Mouse (Mus musculus) thymus, postnatal 36 days (tissue): Measurements from ENCODE around the gene Dpp9.

Experiments used
- DNase-seq, 2 experiments: peaks; one replicate each; pipeline ENCODE4 v3.0.0; 2022; ENCODE audit warnings: mixed read lengths in 2 of 2

The Dpp9 gene

GRCm38 (mm10) chr17:56175416-56175815 is 43.3 kb downstream of the Dpp9 start:
- no peak for DNase-seq

- DNase-seq: no peak
These were observed 45.2 kb downstream of the Dpp9 start for GRCm38 (mm10) chr17:56173401-56174046.

GRCm38 (mm10) chr17:56171881-56172280 is 46.8 kb downstream of the Dpp9 start:
- DNase-seq: no peak

DNA sequence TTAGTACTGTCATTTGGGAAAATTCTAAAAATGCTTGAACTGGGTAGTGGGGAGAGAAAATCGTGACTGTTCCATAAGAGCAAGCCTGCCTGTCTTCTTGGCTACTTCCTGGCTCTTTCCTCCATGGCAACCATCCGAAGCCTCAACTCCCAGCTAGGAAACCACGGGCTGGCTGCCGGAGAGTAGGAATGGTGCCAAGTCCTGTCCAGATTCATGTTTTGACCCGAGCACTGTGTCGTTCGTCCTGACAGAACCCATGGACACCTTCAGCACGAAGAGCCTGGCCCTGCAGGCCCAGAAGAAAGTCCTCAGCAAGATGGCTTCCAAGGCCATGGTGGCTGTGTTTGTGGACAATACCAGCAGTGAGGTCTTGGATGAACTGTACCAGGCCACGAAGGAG is 47.2 kb downstream of the Dpp9 start:
- no peak for DNase-seq

DNA sequence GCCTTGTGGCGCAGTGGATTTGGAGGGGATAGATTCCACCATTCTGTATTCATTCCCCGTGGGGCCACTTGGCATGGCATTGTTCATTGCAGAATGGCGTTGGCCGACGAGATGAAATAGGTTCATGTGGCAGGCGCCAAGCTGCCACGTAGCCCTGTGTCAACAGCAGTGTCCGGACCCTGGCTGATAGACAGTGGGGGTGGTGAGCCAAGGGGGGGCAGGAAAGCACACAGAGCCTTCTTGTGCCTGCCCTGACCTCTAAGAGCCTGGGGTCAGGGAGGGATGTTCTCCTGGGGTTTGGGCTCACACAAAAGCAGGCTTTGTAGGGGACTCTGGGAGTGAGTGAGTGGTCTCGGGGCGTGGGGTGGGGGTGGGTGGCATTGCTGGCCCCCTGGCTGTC is 48.1 kb downstream of the Dpp9 start:
- no peak for DNase-seq

- no peak for DNase-seq
These were observed 48.9 kb downstream of the Dpp9 start for GRCm38 (mm10) chr17:56169830-56170229.

GRCm38 (mm10) chr17:56165671-56166070 is 53.0 kb downstream of the Dpp9 start:
- no peak for DNase-seq

DNA sequence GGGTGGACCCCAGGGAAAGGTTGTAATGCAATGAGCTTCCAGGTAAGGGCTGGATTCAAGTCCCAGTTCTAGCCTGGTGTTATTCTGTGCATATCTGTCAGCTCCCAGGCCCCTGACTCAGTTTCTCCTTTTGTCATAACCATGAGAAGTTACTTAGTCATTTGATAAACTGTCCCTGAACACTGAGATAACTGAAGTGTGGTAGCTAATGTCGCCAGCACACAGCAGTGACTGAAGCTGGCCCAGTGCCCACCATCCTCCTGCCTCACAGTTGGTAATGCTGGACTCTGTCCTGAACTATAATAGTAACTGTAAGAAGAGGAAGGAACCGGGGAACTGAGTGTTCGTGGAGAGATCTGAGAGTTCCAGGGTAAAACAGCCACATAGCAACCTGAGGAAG is 54.2 kb downstream of the Dpp9 start:
- no peak for DNase-seq

DNA sequence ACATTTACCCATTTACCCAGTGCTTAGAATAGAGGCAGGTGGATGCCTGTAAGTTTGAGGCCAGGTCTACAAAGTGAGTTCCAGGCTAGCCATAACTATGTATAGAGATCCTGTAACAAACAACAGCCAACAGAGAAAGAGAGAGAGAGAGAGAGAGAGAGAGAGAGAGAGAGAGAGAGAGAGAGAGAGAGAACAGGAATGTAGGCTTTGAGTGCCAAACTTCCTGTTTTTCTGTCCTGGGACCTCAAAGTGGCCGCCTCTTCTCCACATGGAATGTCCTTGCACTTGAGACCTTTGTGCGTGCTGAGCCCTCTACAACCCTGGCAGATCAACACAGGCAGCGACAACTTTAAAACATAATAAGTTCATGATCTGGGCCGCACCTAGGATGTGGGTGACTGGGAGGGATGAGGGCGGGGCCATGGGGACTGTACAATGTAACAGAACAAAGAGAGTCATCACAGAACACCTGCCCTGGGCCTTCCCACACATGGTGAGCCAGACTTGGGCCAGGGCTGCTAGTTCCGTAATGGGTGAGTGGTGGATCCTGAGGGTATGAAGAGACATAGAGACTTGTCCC is 55.1 kb downstream of the Dpp9 start:
- peak; percentile 70 to 80 for DNase-seq

- peak; percentile 92 to 94 for DNase-seq
These were observed 56.4 kb downstream of the Dpp9 start, which contains the start of gene Tnfaip8l1 for GRCm38 (mm10) chr17:56162231-56162774. TSS of gene Tnfaip8l1 (plus strand) at chr17:56162477.

- peak in 1 of 2 experiments; percentile 43 for DNase-seq
These were observed 59.0 kb downstream of the Dpp9 start for GRCm38 (mm10) chr17:56159729-56160128.

DNA sequence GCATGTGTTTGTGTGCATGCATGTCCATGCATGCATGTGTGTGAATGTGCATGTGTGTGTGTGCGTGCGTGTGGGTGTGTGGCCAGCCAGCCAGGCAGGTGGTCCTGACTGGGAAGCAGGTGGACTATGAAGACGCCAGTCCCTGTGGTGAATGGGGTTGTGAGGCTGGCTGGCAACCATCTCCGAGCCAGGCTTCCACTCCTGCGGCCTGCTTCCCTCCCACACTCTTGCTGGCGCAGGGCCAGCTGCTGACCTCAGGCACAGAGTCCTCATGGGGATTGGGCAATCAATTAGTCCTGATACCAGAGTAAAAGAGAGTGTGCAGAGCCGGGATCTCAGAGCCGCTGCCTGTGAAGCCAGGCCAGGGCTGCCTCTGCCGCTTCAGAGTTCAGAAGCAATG is 65.1 kb downstream of the Dpp9 start:
- no peak for DNase-seq

DNA sequence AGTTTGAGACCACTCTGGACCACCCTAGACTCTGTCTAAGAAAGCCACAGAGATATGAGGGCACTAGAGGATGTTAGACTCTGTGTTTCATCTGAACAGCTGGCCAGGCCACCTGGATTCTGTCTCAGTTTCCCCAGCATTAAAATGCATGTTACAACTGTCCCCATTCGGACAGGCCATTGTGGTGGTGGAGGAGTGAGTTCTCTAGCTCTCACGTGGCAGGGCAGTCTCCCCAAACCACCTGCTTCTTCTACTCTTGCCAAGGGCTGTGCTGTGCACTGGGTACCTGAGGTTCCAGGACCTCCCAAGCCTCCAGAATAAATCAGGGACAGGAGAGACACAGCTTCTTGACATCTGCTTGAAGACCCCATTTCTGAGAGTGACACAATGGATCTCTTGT is 68.8 kb downstream of the Dpp9 start:
- no peak for DNase-seq

DNA sequence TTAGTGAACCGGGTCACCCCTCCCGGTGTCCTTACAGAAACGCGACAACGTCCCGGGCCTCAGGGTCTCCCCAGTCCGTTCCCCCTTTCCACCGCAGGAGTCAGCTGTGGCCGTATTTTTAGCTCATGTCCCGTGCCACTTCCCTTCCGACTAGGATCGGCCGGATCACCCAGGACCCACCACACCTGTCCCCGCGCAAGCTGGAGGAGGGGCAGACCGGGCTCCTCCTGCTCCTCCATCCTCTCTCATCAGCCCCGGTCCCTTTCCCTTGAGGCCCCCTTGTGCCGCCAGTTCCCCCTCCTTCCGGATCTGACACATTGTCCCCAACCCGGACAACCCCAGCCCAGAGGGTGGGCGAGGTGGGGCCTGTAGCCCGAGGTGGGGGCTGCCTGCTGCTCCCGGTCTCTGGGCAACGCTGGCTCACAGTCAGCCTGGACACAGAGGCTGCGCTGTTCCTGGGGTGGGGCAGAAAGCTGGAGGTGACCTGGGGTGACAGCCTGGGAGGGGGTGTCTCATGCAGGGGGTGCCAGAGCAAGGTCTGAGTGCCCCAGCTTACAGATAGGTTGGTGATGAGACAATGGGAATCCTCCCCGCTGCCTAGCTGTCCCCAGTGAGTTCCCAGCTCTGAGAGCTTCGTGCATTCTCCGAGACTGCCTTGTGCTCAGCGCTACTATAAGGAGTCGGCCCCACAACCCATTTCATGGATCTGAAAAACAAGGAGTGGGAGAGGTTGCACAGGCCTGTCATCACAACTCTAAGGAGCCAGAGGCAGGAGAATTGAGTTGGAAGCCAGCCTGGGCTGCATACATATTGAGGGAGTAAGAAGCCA is 69.7 kb downstream of the Dpp9 start:
- no peak for DNase-seq

DNA sequence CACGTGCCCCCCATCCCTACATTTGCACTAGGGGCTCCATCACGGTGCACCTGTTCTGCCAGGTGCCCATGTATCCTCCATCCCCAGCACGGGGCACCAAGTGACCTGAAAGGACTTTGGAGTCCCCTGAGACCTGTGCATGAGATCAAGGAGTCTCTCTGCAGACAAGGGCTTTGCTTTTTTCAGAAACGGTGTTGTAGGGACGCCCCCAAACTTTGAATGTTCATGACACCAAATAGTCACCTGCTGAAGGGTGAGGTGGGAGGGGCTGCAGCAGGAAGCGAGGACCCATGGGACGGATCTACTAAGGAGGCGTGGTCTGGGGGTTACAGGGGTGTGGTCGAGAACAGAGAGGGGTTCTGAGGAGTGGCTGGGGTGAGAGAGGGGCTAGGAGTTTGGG is 70.4 kb downstream of the Dpp9 start:
- no peak for DNase-seq

DNA sequence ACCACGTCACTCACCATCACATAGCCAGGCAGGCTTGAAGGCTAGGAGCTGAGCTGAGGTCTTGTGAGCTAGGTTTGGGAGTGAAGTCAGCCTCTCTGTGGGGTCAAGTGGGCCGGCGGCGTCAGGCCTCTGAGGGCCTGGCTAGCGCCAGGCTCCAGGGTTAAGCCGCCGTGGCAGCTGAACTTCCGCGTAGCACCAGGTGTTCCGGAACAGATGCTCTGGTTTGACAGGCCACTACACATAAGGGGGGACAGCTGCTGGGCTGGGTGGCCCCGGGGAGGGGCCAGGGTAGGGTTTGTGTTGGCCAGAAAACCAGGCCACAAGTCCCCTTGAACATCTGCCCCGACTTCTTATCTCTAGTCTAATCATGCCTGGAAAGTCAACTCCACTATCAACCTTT is 71.3 kb downstream of the Dpp9 start:
- no peak for DNase-seq

- DNase-seq: no peak
These were observed 72.6 kb downstream of the Dpp9 start for GRCm38 (mm10) chr17:56146131-56146530.

DNA sequence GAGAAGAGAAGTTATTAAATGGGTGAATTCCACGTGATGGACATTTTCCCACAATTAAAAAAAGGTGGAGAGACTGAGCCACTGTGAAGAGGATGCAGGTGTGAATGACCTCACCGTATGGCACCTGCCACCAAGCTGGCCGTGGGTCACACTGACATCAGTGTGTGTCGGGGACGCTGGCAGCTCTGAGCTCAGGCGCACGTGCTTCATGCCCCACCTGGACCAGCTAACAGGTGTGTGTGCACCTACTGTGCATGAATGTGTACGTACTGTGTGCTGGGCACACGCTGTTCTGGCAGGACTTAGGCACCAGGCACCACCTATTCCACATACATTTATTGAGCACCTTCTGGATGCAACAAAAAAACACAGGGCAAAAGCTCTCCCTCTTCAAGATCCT is 74.2 kb downstream of the Dpp9 start:
- DNase-seq: no peak

DNA sequence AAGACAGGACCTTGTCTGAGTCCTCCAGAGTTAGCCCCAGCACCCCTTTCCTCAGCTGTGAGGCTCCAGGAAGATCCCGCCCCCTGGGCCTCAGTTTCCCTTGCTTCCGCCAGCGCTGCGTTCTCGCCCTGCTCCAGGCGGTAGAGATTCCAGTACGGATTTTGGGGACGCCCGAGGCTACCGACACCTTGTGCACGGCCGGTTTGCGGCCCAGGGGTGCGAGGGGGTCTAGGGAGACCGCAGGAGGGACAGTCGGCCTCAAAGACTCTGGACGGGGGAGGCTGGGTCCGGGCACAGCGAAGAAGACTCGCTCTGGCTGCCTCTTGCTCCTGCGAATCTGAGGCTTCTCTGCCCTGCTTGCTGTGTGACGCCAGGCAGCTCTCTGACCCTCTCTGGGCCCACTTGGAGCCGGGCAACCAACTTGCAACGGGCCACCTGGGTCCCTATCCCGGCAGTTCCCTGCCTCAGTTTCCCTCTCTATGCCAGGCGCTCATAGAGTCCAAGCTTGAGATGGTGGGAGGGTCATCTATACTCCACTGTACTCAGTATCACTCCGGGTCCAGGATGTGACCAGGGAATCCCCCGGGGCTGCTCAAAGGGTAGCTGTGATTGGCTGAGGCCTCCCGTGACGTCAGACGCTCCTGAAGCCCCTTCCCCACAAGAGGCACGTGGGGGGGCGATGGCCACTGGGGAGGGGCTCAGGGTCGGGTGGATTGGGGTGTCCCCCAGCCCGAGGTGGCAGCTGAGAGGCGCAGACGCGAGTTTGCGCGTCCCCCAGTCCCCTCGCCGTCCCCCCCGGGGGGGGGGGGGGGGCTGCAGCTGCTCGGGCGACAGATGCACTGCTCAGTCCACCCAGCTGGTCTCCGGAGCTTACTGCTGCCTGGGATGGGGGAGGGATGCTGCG is 76.8 kb downstream of the Dpp9 start:
- peak in 1 of 2 experiments; percentile 43 for DNase-seq

GRCm38 (mm10) chr17:56139858-56140595 is 78.7 kb downstream of the Dpp9 start, which contains the start of gene Sema6b:
TSS of gene Sema6b (minus strand) at chr17:56140343.
- DNase-seq: peak; percentile 74

DNA sequence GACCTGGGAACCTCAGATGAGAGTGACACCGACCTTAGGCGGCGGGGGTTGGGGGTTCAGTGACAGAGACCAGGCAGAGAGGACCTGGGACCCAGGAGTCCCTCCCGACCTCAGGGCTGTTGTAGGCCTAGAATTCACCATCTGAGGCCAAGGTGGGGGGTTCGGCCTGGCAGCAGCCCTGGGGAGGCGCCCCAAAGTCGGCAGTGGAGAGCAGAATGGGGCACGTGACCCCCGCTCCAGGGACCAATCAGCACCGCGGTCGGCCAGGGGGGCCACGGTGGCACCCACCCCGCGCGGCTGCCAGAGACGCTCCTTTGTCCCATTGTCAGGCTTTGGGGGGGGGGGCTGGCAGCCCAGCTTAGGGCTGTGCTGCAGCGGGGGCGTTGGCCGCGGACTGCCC is 79.3 kb downstream of the Dpp9 start:
- DNase-seq: no peak
